Comparison of ENCODE assay signal across 10 mouse cellular contexts in genomic region chr16:50852081-50852480, GRCm38 (mm10).
"Had no signal": no experiment of that assay in that cellular context is flagged by ENCODE, and none has a peak within 500 bp of the region (broad histone marks: within the 10 kb centered on the region; RNA-seq: fewer than 3 reads in every experiment).

No protein-coding gene starts in this region.

- DNase-seq: liver, postnatal 0 days; lung, adult 2 months; lung, postnatal 14 days; lung, postnatal 36 days; right cerebral cortex, postnatal 14 days; thymus, adult 2 months; thymus, postnatal 36 days had no signal

- ATAC-seq: liver, postnatal 0 days; lung, postnatal 0 days; midbrain, embryonic 13.5 days; midbrain, embryonic 15.5 days had no signal
